Mouse (Mus musculus) small intestine, adult 2 months (tissue): Measurements from ENCODE around the gene Hspa12b. TPM values are rescaled to one million over a fixed set of nuclear protein-coding genes. Genes with fewer than 3 reads are reported as not detected.

Experiments
- H3K27ac ChIP-seq: fragments of 200-500 bp; 2 replicates; pipeline ENCODE4 v1.5.1; 2012; ENCODE audit warnings: low read depth, low read length, control low read depth, inconsistent platforms; ENCODE audit not compliant: insufficient read depth
- H3K27me3 ChIP-seq: fragments of 200-500 bp; 2 replicates; pipeline ENCODE4 v1.6.1; 2012; ENCODE audit warnings: mild to moderate bottlenecking, moderate library complexity, low read length, inconsistent platforms; ENCODE audit not compliant: control insufficient read depth, insufficient read depth
- H3K36me3 ChIP-seq: fragments of 200-500 bp; 2 replicates; pipeline ENCODE4 v1.6.1; 2012; ENCODE audit warnings: mild to moderate bottlenecking, low read length, control low read depth, inconsistent platforms; ENCODE audit not compliant: control insufficient read depth, insufficient read depth
- H3K4me1 ChIP-seq: fragments of 200-500 bp; 2 replicates; pipeline ENCODE4 v1.6.1; 2012; ENCODE audit warnings: low read length, inconsistent platforms, mixed read lengths; ENCODE audit not compliant: control insufficient read depth, insufficient read depth, insufficient read length
- H3K4me3 ChIP-seq: fragments of 200-500 bp; 2 replicates; pipeline ENCODE4 v1.5.1; 2012; ENCODE audit warnings: low read depth, mild to moderate bottlenecking, control low read depth, inconsistent platforms, low read length, moderate library complexity
- CTCF ChIP-seq: fragments of 200-500 bp; IDR thresholded peaks from 2 replicates; pipeline ENCODE4 v1.5.1; 2012; ENCODE audit warnings: low read depth, mild to moderate bottlenecking, control low read depth, inconsistent platforms, low read length, moderate library complexity, mixed read lengths; ENCODE audit not compliant: insufficient replicate concordance, insufficient read length; ENCODE audit errors: extremely low read depth
- POLR2A ChIP-seq: fragments of 200-500 bp; IDR thresholded peaks from 2 replicates; pipeline ENCODE4 v1.6.1; 2012; ENCODE audit warnings: low read depth, mild to moderate bottlenecking, control low read depth, inconsistent platforms, low read length, moderate library complexity
- WGBS: fragments of 180-500 bp; shearing (Covaris S2); methylation state at CpG from one replicate; pipeline ENCODE4 v1.1.7; 2018; 5-methylcytosine and 5-hydroxymethylcytosine counted together
- polyA plus RNA-seq: library from polyadenylated mRNA; depleted of rRNA; stranded (reverse); fragments of >200 nt; gene quantifications from 2 replicates; pipeline ENCODE4 v1.2.3, GENCODE M21; 2012; rRNA removed

Hspa12b gene
- 2.2 and 3.3 TPM in 2 replicates for polyA plus RNA-seq

DNA sequence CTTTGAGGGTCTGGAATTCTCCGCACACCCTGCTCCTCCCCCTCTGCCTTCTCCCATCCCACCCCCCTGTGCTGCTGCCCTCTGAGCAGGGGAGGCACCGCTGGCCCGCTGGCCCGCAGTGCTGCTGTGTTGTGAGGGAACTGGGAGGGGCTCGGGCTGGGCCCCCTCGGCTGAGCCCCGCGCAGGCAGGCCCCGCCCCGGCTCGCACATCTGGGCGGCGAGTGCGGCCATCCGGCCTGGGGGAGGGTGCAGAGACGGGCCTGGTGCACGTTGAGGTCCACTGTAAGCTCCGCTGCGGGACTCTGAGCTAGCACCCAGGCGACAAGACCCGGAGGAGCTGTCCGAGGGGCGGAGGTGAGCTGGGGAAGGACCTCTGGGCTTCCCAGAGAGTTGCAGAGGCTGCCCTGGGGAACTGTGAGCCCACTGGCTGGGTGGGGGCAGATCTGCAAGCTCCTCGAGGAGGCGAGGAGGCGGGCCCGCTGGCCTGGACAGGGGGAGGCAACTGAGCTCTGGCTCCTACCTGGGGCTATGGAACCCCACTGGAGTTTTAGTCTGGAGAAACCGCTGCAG is at the start of gene Hspa12b:
Gene Hspa12b, plus strand, starts transcription at position 120 of the 570 bp plus-strand sequence.
- WGBS = 9% methylated on average over 28 of the region's 28 CpGs
- no peaks in the 10 kb centered on the region for H3K27me3 ChIP-seq
- H3K36me3 ChIP-seq = no peaks in the 10 kb centered on the region
- H3K4me1 ChIP-seq = peaks cover 10% of the 10 kb centered on the region
- TF ChIP-seq CTCF (no peak), POLR2A (no peak)
- peak within 1 kb of the TSS; percentile 59 for H3K4me3 ChIP-seq
- no peak within 1 kb of the TSS for H3K27ac ChIP-seq

DNA sequence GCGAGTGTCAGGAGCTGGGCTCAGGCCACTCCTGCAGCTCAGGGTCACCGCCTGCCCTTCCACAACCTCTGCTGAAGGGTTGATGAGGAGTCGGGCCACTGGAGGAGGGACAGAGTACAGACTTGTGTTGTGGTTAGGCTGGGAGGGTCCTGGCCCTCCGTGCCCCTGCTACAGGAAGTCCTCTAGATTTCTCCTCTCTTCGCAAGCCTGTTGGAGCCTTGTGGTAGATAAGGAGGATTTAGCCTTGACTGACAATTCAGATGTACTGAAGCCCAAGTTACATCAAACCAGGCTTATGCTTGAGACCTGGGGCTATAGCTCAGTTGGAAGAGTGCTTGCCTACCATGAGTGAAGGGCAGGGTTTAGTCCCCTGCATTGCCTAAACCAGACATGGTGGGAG is 46.6 kb upstream of the Hspa12b start:
- H3K4me1 ChIP-seq = no peaks in the 10 kb centered on the region
- H3K27me3 ChIP-seq = no peaks in the 10 kb centered on the region
- H3K4me3 ChIP-seq = no peak overlapping the region
- TF ChIP-seq POLR2A (no peak), CTCF (no peak)
- no peaks in the 10 kb centered on the region for H3K36me3 ChIP-seq
- 60% methylated on average over 5 of the region's 5 CpGs for WGBS
- no peak overlapping the region for H3K27ac ChIP-seq

GRCm38 (mm10) chr2:131084206-131084605 is 42.9 kb upstream of the Hspa12b start:
- TF ChIP-seq CTCF (no peak), POLR2A (no peak)
- Histone ChIP-seq H3K4me1 (no peaks in the 10 kb centered on the region), H3K4me3 (no peak overlapping the region), H3K27me3 (no peaks in the 10 kb centered on the region), H3K36me3 (no peaks in the 10 kb centered on the region), H3K27ac (no peak overlapping the region)
- WGBS = 79% methylated on average over 4 of the region's 4 CpGs

GRCm38 (mm10) chr2:131086667-131087390 is 40.3 kb upstream of the Hspa12b start, which contains the start of gene Siglec1:
Siglec1 (minus strand) TSS chr2:131086765.
- TF ChIP-seq CTCF (no peak), POLR2A (no peak)
- Histone ChIP-seq H3K36me3 (no peaks in the 10 kb centered on the region), H3K4me3 (no peak within 1 kb of the TSS), H3K4me1 (0 out of 2 replicates have a peak, but pooled peaks cover 2% of the 10 kb centered on the region), H3K27me3 (no peaks in the 10 kb centered on the region), H3K27ac (no peak within 1 kb of the TSS)
- 81% methylated on average over 11 of the region's 11 CpGs for WGBS

DNA sequence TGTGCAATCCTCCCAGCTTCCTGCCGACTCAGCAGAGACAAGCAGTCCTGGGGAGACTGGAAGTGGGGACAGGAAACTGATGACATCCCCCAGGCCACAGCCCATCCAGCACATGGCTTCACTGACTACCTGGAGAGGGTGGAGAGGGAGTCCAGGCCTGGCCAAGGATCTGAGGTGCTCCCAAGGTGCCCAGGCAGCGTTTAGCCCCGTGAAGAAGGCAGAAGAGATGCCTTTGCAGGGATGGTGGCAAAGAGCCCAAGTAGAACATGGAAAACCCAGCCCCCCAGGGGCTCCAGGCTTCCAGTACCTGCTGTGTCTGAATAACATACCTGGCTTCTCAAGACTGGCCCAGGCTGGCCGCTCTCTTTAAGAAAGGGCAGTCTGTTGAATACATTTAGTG is 38.5 kb upstream of the Hspa12b start:
- no peak overlapping the region for H3K27ac ChIP-seq
- no peak overlapping the region for H3K4me3 ChIP-seq
- TF ChIP-seq POLR2A (no peak), CTCF (no peak)
- WGBS = 75% methylated on average over 4 of the region's 4 CpGs
- H3K4me1 ChIP-seq = 0 out of 2 replicates have a peak, but pooled peaks cover 2% of the 10 kb centered on the region
- H3K27me3 ChIP-seq = no peaks in the 10 kb centered on the region
- no peaks in the 10 kb centered on the region for H3K36me3 ChIP-seq

DNA sequence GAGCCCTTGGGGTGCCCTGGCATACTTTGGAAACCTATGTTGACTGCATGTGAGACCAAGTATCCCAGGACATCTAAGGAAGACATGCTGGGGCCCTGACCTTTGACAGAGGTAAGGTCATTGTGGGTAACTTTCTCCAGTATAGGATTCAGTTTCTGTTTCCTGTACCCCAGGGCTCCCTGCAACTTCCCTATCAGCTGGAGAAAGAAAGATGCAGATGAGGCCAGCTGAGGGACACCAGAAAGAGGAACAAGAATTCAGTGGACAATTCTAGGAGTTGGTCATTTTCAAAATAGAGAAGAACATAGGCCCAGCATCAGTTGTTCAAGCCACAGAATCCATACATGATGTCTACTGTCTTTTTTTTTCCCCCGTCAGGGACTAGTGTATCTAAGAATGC is 37.4 kb upstream of the Hspa12b start:
- Histone ChIP-seq H3K36me3 (no peaks in the 10 kb centered on the region), H3K4me1 (0 out of 2 replicates have a peak, but pooled peaks cover 2% of the 10 kb centered on the region), H3K27ac (0 out of 2 replicates have a peak overlapping the region, but pooled peaks have one; percentile 28), H3K27me3 (no peaks in the 10 kb centered on the region), H3K4me3 (no peak overlapping the region)
- TF ChIP-seq CTCF (no peak), POLR2A (no peak)
- WGBS = 83% methylated on average over 1 of the region's 1 CpGs

DNA sequence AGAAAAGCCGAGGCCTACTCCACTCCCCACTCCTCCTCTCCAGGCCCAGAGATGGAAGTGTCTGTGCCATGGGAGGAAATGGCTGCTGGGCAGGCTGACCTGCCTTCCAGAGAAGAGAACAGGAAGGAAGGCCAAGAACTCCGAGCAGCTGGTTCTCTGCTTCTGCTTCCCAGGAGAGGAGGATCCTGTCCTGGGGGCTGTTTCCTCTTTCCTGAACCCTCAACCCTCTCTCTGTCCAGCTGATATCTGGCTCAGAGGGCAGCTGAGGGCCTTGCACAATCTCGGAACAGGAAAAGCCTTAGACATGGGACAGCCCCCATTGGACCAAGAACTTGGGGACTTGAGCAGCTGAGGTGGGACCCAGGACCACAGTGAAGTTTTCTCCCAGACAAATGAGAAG is 36.2 kb upstream of the Hspa12b start:
- Histone ChIP-seq H3K4me1 (0 out of 2 replicates have a peak, but pooled peaks cover 2% of the 10 kb centered on the region), H3K4me3 (no peak overlapping the region), H3K27me3 (no peaks in the 10 kb centered on the region), H3K27ac (no peak overlapping the region), H3K36me3 (no peaks in the 10 kb centered on the region)
- 69% methylated on average over 3 of the region's 3 CpGs for WGBS
- no peak for TF ChIP-seq POLR2A
- no peak for TF ChIP-seq CTCF
